Mouse (Mus musculus): ENCODE measurements around the gene Alpl. TPM values are rescaled to one million over a fixed set of nuclear protein-coding genes. Genes with fewer than 3 reads are reported as not detected.

Gene Alpl
- polyA plus RNA-seq, 1 experiment from 2014 or later = 15.3 TPM

GRCm38 (mm10) chr4:137747091-137747490, 49.1 kb downstream of the Alpl start:
- H3K9me3 ChIP-seq = no peaks in the 10 kb centered on the region
- no peaks in the 10 kb centered on the region for H3K27me3 ChIP-seq
- no peak overlapping the region for H3K4me3 ChIP-seq
- WGBS = 81% methylated on average over 9 of the region's 9 CpGs
- H3K36me3 ChIP-seq = no peaks in the 10 kb centered on the region
- no peak for ATAC-seq (ENCODE audit: low FRiP score, low read depth)
- no peak overlapping the region for H3K4me2 ChIP-seq (replicated peaks)
- H3K9ac ChIP-seq = no peak overlapping the region
- H3K4me1 ChIP-seq = peaks cover 30% of the 10 kb centered on the region
- H3K27ac ChIP-seq = no peak overlapping the region

GRCm38 (mm10) chr4:137744433-137744918, 51.7 kb downstream of the Alpl start:
- peaks cover 9% of the 10 kb centered on the region; the same call in 1 of the 2 replicates for H3K4me1 ChIP-seq
- no peak overlapping the region for H3K9ac ChIP-seq
- no peaks in the 10 kb centered on the region for H3K27me3 ChIP-seq
- no peaks in the 10 kb centered on the region for H3K9me3 ChIP-seq
- H3K36me3 ChIP-seq = no peaks in the 10 kb centered on the region
- H3K27ac ChIP-seq = no peak overlapping the region
- 69% methylated on average over 13 of the region's 13 CpGs for WGBS
- ATAC-seq (ENCODE audit: low FRiP score, low read depth) = no peak
- H3K4me3 ChIP-seq = no peak overlapping the region
- H3K4me2 ChIP-seq (replicated peaks) = no peak overlapping the region

- Histone ChIP-seq H3K4me3 (no peak overlapping the region), H3K27ac (no peak overlapping the region), H3K9me3 (no peaks in the 10 kb centered on the region), H3K4me2 (replicated peaks) (no peak overlapping the region), H3K27me3 (no peaks in the 10 kb centered on the region), H3K9ac (no peak overlapping the region), H3K4me1 (peaks cover 9% of the 10 kb centered on the region; the same call in 1 of the 2 replicates), H3K36me3 (no peaks in the 10 kb centered on the region)
- 73% methylated on average over 7 of the region's 7 CpGs for WGBS
- ATAC-seq (ENCODE audit: low FRiP score, low read depth) = no peak
These were observed 52.4 kb downstream of the Alpl start for GRCm38 (mm10) chr4:137743791-137744190.

GRCm38 (mm10) chr4:137740350-137740749, 55.8 kb downstream of the Alpl start:
- Histone ChIP-seq H3K36me3 (no peaks in the 10 kb centered on the region), H3K4me1 (peaks cover 15% of the 10 kb centered on the region), H3K27me3 (no peaks in the 10 kb centered on the region), H3K4me2 (replicated peaks) (no peak overlapping the region), H3K27ac (no peak overlapping the region), H3K9me3 (no peaks in the 10 kb centered on the region), H3K4me3 (no peak overlapping the region), H3K9ac (no peak overlapping the region)
- ATAC-seq (ENCODE audit: low FRiP score, low read depth) = no peak
- 88% methylated on average over 7 of the region's 7 CpGs for WGBS

- WGBS = 53% methylated on average over 9 of the region's 9 CpGs
- H3K4me3 ChIP-seq = no peak overlapping the region
- H3K4me1 ChIP-seq = peaks cover 15% of the 10 kb centered on the region
- H3K36me3 ChIP-seq = no peaks in the 10 kb centered on the region
- no peaks in the 10 kb centered on the region for H3K27me3 ChIP-seq
- no peak overlapping the region for H3K27ac ChIP-seq
- ATAC-seq (ENCODE audit: low FRiP score, low read depth) = peak; percentile 81
- H3K4me2 ChIP-seq (replicated peaks) = peak overlapping the region; percentile 52
- no peaks in the 10 kb centered on the region for H3K9me3 ChIP-seq
- H3K9ac ChIP-seq = no peak overlapping the region
These were observed 56.8 kb downstream of the Alpl start for GRCm38 (mm10) chr4:137739151-137739923.

- 73% methylated on average over 3 of the region's 3 CpGs for WGBS
- Histone ChIP-seq H3K36me3 (no peaks in the 10 kb centered on the region), H3K9me3 (no peaks in the 10 kb centered on the region), H3K27ac (no peak overlapping the region), H3K4me2 (replicated peaks) (no peak overlapping the region), H3K4me3 (no peak overlapping the region), H3K4me1 (peaks cover 15% of the 10 kb centered on the region), H3K9ac (no peak overlapping the region), H3K27me3 (no peaks in the 10 kb centered on the region)
- ATAC-seq (ENCODE audit: low FRiP score, low read depth) = no peak
These were observed 58.4 kb downstream of the Alpl start for GRCm38 (mm10) chr4:137737760-137738159.

GRCm38 (mm10) chr4:137736220-137736701, 59.9 kb downstream of the Alpl start:
- H3K4me3 ChIP-seq = no peak overlapping the region
- H3K27ac ChIP-seq = no peak overlapping the region
- H3K9ac ChIP-seq = no peak overlapping the region
- no peak for ATAC-seq (ENCODE audit: low FRiP score, low read depth)
- H3K9me3 ChIP-seq = no peaks in the 10 kb centered on the region
- no peak overlapping the region for H3K4me2 ChIP-seq (replicated peaks)
- no peaks in the 10 kb centered on the region for H3K27me3 ChIP-seq
- H3K36me3 ChIP-seq = no peaks in the 10 kb centered on the region
- peaks cover 15% of the 10 kb centered on the region for H3K4me1 ChIP-seq
- 37% methylated on average over 11 of the region's 11 CpGs for WGBS

- Histone ChIP-seq H3K27me3 (peaks cover 22% of the 10 kb centered on the region), H3K9me3 (no peaks in the 10 kb centered on the region), H3K36me3 (no peaks in the 10 kb centered on the region), H3K4me1 (peaks cover 16% of the 10 kb centered on the region), H3K4me3 (no peak overlapping the region), H3K27ac (no peak overlapping the region), H3K9ac (no peak overlapping the region), H3K4me2 (replicated peaks) (no peak overlapping the region)
- no peak for ATAC-seq (ENCODE audit: low FRiP score, low read depth)
- 75% methylated on average over 5 of the region's 5 CpGs for WGBS
These were observed 62.7 kb downstream of the Alpl start for GRCm38 (mm10) chr4:137733459-137733858.

GRCm38 (mm10) chr4:137732962-137733361, 63.2 kb downstream of the Alpl start:
- no peak overlapping the region for H3K9ac ChIP-seq
- 68% methylated on average over 3 of the region's 3 CpGs for WGBS
- H3K4me2 ChIP-seq (replicated peaks) = no peak overlapping the region
- H3K9me3 ChIP-seq = no peaks in the 10 kb centered on the region
- H3K27ac ChIP-seq = no peak overlapping the region
- H3K4me1 ChIP-seq = peaks cover 21% of the 10 kb centered on the region
- no peak overlapping the region for H3K4me3 ChIP-seq
- H3K27me3 ChIP-seq = peaks cover 27% of the 10 kb centered on the region
- no peaks in the 10 kb centered on the region for H3K36me3 ChIP-seq
- no peak for ATAC-seq (ENCODE audit: low FRiP score, low read depth)

- Histone ChIP-seq H3K9me3 (no peaks in the 10 kb centered on the region), H3K27ac (no peak overlapping the region), H3K36me3 (no peaks in the 10 kb centered on the region), H3K4me1 (peaks cover 27% of the 10 kb centered on the region), H3K4me2 (replicated peaks) (no peak overlapping the region), H3K9ac (no peak overlapping the region), H3K4me3 (no peak overlapping the region), H3K27me3 (peaks cover 32% of the 10 kb centered on the region)
- ATAC-seq (ENCODE audit: low FRiP score, low read depth) = no peak
- WGBS = 77% methylated on average over 3 of the region's 3 CpGs
These were observed 63.8 kb downstream of the Alpl start for GRCm38 (mm10) chr4:137732361-137732760.

- Histone ChIP-seq H3K4me2 (replicated peaks) (no peak overlapping the region), H3K9me3 (no peaks in the 10 kb centered on the region), H3K27me3 (peaks cover 34% of the 10 kb centered on the region), H3K4me3 (no peak overlapping the region), H3K4me1 (peaks cover 32% of the 10 kb centered on the region), H3K9ac (no peak overlapping the region), H3K36me3 (no peaks in the 10 kb centered on the region), H3K27ac (no peak overlapping the region)
- no peak for ATAC-seq (ENCODE audit: low FRiP score, low read depth)
- WGBS = 63% methylated on average over 10 of the region's 10 CpGs
These were observed 64.3 kb downstream of the Alpl start for GRCm38 (mm10) chr4:137731891-137732290.

GRCm38 (mm10) chr4:137730757-137731156, 65.4 kb downstream of the Alpl start:
- Histone ChIP-seq H3K27ac (no peak overlapping the region), H3K27me3 (peaks cover 35% of the 10 kb centered on the region), H3K4me2 (replicated peaks) (no peak overlapping the region), H3K36me3 (no peaks in the 10 kb centered on the region), H3K4me1 (peaks cover 23% of the 10 kb centered on the region), H3K4me3 (no peak overlapping the region), H3K9me3 (no peaks in the 10 kb centered on the region), H3K9ac (no peak overlapping the region)
- ATAC-seq (ENCODE audit: low FRiP score, low read depth) = no peak
- 78% methylated on average over 8 of the region's 8 CpGs for WGBS

Measured in limb, embryonic 13.5 days (tissue).